Mouse (Mus musculus) liver, embryonic 13.5 days (tissue): ENCODE measurements around the gene H2-M2. TPM values are rescaled to one million over a fixed set of nuclear protein-coding genes. Genes with fewer than 3 reads are reported as not detected.
"Not testable (repeated sequence)": the region's sequence is repeated elsewhere in the genome, so short reads cannot be mapped to it uniquely, and the experiment has no call there.

Experiments used
- ATAC-seq: fragments of 200-750 bp; cut with Nextera tagmentation; 2 replicates; pipeline ENCODE4 v1.8.0; 2017; ENCODE audit warnings: low read depth, mild to moderate bottlenecking, moderate number of reproducible peaks, moderate library complexity
- DNase-seq: peaks from one replicate; pipeline ENCODE4 v3.0.0; 2022
- H3K27ac ChIP-seq: fragments of 300-500 bp; sonication (generic); 2 replicates; pipeline ENCODE4 v1.5.1; 2015; ENCODE audit warnings: moderate library complexity, mild to moderate bottlenecking, inconsistent platforms
- H3K27me3 ChIP-seq: fragments of 300-500 bp; sonication (generic); 2 replicates; pipeline ENCODE4 v1.6.1; 2015; ENCODE audit warnings: mild to moderate bottlenecking, inconsistent platforms
- H3K36me3 ChIP-seq: fragments of 300-500 bp; sonication (generic); 2 replicates; pipeline ENCODE4 v1.6.1; 2015; ENCODE audit warnings: mild to moderate bottlenecking, inconsistent platforms
- H3K4me1 ChIP-seq: fragments of 300-500 bp; sonication (generic); replicated peaks from 2 replicates; pipeline ENCODE4 v1.6.1; 2015; ENCODE audit warnings: inconsistent platforms
- H3K4me2 ChIP-seq: fragments of 300-500 bp; sonication (generic); 2 replicates; pipeline ENCODE4 v1.6.1; 2015; ENCODE audit warnings: inconsistent platforms, mild to moderate bottlenecking, moderate library complexity
- H3K4me3 ChIP-seq: fragments of 300-500 bp; sonication (generic); replicated peaks from 2 replicates; pipeline ENCODE4 v1.5.1; 2015; ENCODE audit warnings: mild to moderate bottlenecking, inconsistent platforms
- H3K9ac ChIP-seq: fragments of 300-500 bp; sonication (generic); 2 replicates; pipeline ENCODE4 v1.6.1; 2015; ENCODE audit warnings: mild to moderate bottlenecking, inconsistent platforms
- H3K9me3 ChIP-seq: fragments of 300-500 bp; sonication (generic); replicated peaks from 2 replicates; pipeline ENCODE4 v1.6.1; 2016; ENCODE audit warnings: inconsistent platforms
- WGBS: fragments of 180-500 bp; shearing (Covaris S2); methylation state at CpG from one replicate; pipeline ENCODE4 v1.1.7; 2015; ENCODE audit not compliant: insufficient replicate concordance; 5-methylcytosine and 5-hydroxymethylcytosine counted together
- polyA plus RNA-seq: library from polyadenylated mRNA; unstranded; fragments of >200 nt; fragmentation: Nextera tagmentation; extraction: Ambion mirVana; gene quantifications from 2 replicates; pipeline ENCODE4 v1.2.1, GENCODE M21; 2015

The H2-M2 gene
- not detected in 2 replicates for polyA plus RNA-seq

- H3K9ac ChIP-seq: no peak within 1 kb of the TSS
- 49% methylated on average over 2 of the region's 2 CpGs for WGBS
- H3K27ac ChIP-seq: no peak within 1 kb of the TSS
- no peak for ATAC-seq
- H3K36me3 ChIP-seq: no peaks in the 10 kb centered on the region
- no peak within 1 kb of the TSS for H3K4me2 ChIP-seq
- no peak within 1 kb of the TSS for H3K4me3 ChIP-seq
- DNase-seq: no peak
- H3K9me3 ChIP-seq: no peaks in the 10 kb centered on the region
- no peaks in the 10 kb centered on the region for H3K27me3 ChIP-seq
- H3K4me1 ChIP-seq: no peaks in the 10 kb centered on the region
Measured at GRCm38 (mm10) chr17:37483452-37483851, at the start of gene H2-M2. Gene H2-M2, minus strand, starts transcription at chr17:37483552.

- not testable (repeated sequence) for H3K27ac ChIP-seq, ATAC-seq, H3K9ac ChIP-seq, H3K4me3 ChIP-seq, H3K4me1 ChIP-seq, H3K36me3 ChIP-seq, H3K9me3 ChIP-seq, H3K27me3 ChIP-seq, H3K4me2 ChIP-seq, DNase-seq
- WGBS: 29% methylated on average over 1 of the region's 1 CpGs
Measured at GRCm38 (mm10) chr17:37525427-37525826, 42.1 kb upstream of the H2-M2 start.

- H3K4me2 ChIP-seq, ATAC-seq, H3K9ac ChIP-seq, H3K4me3 ChIP-seq, H3K27me3 ChIP-seq, H3K27ac ChIP-seq, H3K36me3 ChIP-seq, H3K9me3 ChIP-seq, H3K4me1 ChIP-seq, DNase-seq: not testable (repeated sequence)
Measured at GRCm38 (mm10) chr17:37524612-37525011, 41.3 kb upstream of the H2-M2 start.

- H3K9ac ChIP-seq: no peak within 1 kb of the TSS
- no peaks in the 10 kb centered on the region for H3K9me3 ChIP-seq
- no peak within 1 kb of the TSS for H3K4me2 ChIP-seq
- no peaks in the 10 kb centered on the region for H3K27me3 ChIP-seq
- H3K4me3 ChIP-seq: no peak within 1 kb of the TSS
- H3K4me1 ChIP-seq: no peaks in the 10 kb centered on the region
- no peak within 1 kb of the TSS for H3K27ac ChIP-seq
- 64% methylated on average over 4 of the region's 4 CpGs for WGBS
- ATAC-seq: no peak
- no peaks in the 10 kb centered on the region for H3K36me3 ChIP-seq
- DNase-seq: no peak
Measured at GRCm38 (mm10) chr17:37507730-37508129, 24.4 kb upstream of the H2-M2 start, which contains the start of gene Olfr111. Gene Olfr111, plus strand, starts transcription at chr17:37508030.

GRCm38 (mm10) chr17:37491930-37492518, 8.7 kb upstream of the H2-M2 start, which contains the start of gene Olfr110:
Gene Olfr110, plus strand, starts transcription at chr17:37492468.
- no peak within 1 kb of the TSS for H3K9ac ChIP-seq
- no peaks in the 10 kb centered on the region for H3K9me3 ChIP-seq
- WGBS: 6% methylated on average over 1 of the region's 1 CpGs
- no peak within 1 kb of the TSS for H3K27ac ChIP-seq
- DNase-seq (no peak), ATAC-seq (no peak)
- H3K4me3 ChIP-seq: no peak within 1 kb of the TSS
- H3K4me1 ChIP-seq: no peaks in the 10 kb centered on the region
- H3K4me2 ChIP-seq: no peak within 1 kb of the TSS
- no peaks in the 10 kb centered on the region for H3K27me3 ChIP-seq
- H3K36me3 ChIP-seq: no peaks in the 10 kb centered on the region

GRCm38 (mm10) chr17:37458616-37459015, 24.7 kb downstream of the H2-M2 start, which contains the start of gene Olfr109:
Gene Olfr109, plus strand, starts transcription at chr17:37458916.
- Histone ChIP-seq H3K4me3 (no peak within 1 kb of the TSS), H3K4me2 (no peak within 1 kb of the TSS), H3K4me1 (no peaks in the 10 kb centered on the region), H3K27me3 (no peaks in the 10 kb centered on the region), H3K9me3 (no peaks in the 10 kb centered on the region), H3K9ac (no peak within 1 kb of the TSS), H3K27ac (no peak within 1 kb of the TSS), H3K36me3 (no peaks in the 10 kb centered on the region)
- no peak for ATAC-seq
- 62% methylated on average over 1 of the region's 1 CpGs for WGBS
- DNase-seq: no peak

- H3K4me2 ChIP-seq: no peak within 1 kb of the TSS
- 77% methylated on average over 1 of the region's 1 CpGs for WGBS
Measured at GRCm38 (mm10) chr17:37445180-37445579, 38.2 kb downstream of the H2-M2 start, which contains the start of gene Olfr108. Gene Olfr108, plus strand, starts transcription at chr17:37445480.

More at GRCm38 (mm10) chr17:37445180-37445579, 38.2 kb downstream of the H2-M2 start, which contains the start of gene Olfr108:
- Histone ChIP-seq H3K4me1 (no peaks in the 10 kb centered on the region), H3K27ac (no peak within 1 kb of the TSS), H3K36me3 (no peaks in the 10 kb centered on the region), H3K9ac (no peak within 1 kb of the TSS), H3K9me3 (0 out of 2 replicates have a peak, but pooled peaks cover 3% of the 10 kb centered on the region), H3K27me3 (no peaks in the 10 kb centered on the region), H3K4me3 (no peak within 1 kb of the TSS)
- no peak for DNase-seq
- ATAC-seq: no peak

Other genes starting within 250 kb of the H2-M2 start
- gene Olfr97, start 246.2 kb downstream of the H2-M2 start, polyA plus RNA-seq: not detected in 2 replicates
- gene Olfr98, start 219.8 kb downstream of the H2-M2 start, polyA plus RNA-seq: not detected in 2 replicates
- 1.3 and 1.5 TPM in 2 replicates for gene H2-M3, start 213.3 kb downstream of the H2-M2 start, polyA plus RNA-seq
- not detected in 2 replicates for gene Olfr99, start 200.1 kb downstream of the H2-M2 start, polyA plus RNA-seq
- gene Olfr101, start 179.2 kb downstream of the H2-M2 start, polyA plus RNA-seq: not detected in 2 replicates
- not detected in 2 replicates for gene Olfr102, start 166.5 kb downstream of the H2-M2 start, polyA plus RNA-seq
- gene Olfr103, start 143.9 kb downstream of the H2-M2 start, polyA plus RNA-seq: not detected in 2 replicates
- not detected in 2 replicates for gene Olfr104-ps, start 124.0 kb downstream of the H2-M2 start, polyA plus RNA-seq
- gene Olfr105-ps, start 104.5 kb downstream of the H2-M2 start, polyA plus RNA-seq: not detected in 2 replicates
- not detected in 2 replicates for gene Olfr106-ps, start 93.2 kb downstream of the H2-M2 start, polyA plus RNA-seq
- gene Olfr107, start 84.3 kb downstream of the H2-M2 start, polyA plus RNA-seq: not detected in 2 replicates
- not detected in 2 replicates for gene Olfr108, start 38.1 kb downstream of the H2-M2 start, polyA plus RNA-seq
- not detected in 2 replicates for gene Olfr109, start 24.6 kb downstream of the H2-M2 start, polyA plus RNA-seq
- not detected in 2 replicates for gene Olfr110, start 8.9 kb upstream of the H2-M2 start, polyA plus RNA-seq
- gene Olfr111, start 24.5 kb upstream of the H2-M2 start, polyA plus RNA-seq: not detected in 2 replicates
- not detected in 2 replicates for gene Olfr112, start 85.9 kb upstream of the H2-M2 start, polyA plus RNA-seq
- gene Olfr113, start 94.1 kb upstream of the H2-M2 start, polyA plus RNA-seq: not detected in 2 replicates
- gene Olfr114, start 109.2 kb upstream of the H2-M2 start, polyA plus RNA-seq: not detected in 2 replicates
- not detected in 2 replicates for gene Olfr115, start 143.6 kb upstream of the H2-M2 start, polyA plus RNA-seq
- gene Olfr116, start 143.6 kb upstream of the H2-M2 start, polyA plus RNA-seq: not detected in 2 replicates
- gene Olfr117, start 180.2 kb upstream of the H2-M2 start, polyA plus RNA-seq: not detected in 2 replicates
- not detected in 2 replicates for gene Olfr118, start 183.4 kb upstream of the H2-M2 start, polyA plus RNA-seq
- not detected in 2 replicates for gene Olfr119, start 213.0 kb upstream of the H2-M2 start, polyA plus RNA-seq
- gene Olfr120, start 238.3 kb upstream of the H2-M2 start, polyA plus RNA-seq: not detected in 2 replicates